Mouse (Mus musculus) forebrain, embryonic 15.5 days (tissue): ENCODE results near the gene Hoxd4. TPM values are rescaled to one million over a fixed set of nuclear protein-coding genes. Genes with fewer than 3 reads are reported as not detected.

Experiments used
- ATAC-seq: fragments of 200-750 bp; cut with Nextera tagmentation; replicated peaks from 2 replicates; pipeline ENCODE4 v1.8.0; 2017; ENCODE audit warnings: mild to moderate bottlenecking, moderate TSS enrichment, moderate library complexity
- H3K27ac ChIP-seq: fragments of 300-500 bp; sonication (generic); replicated peaks from 2 replicates; pipeline ENCODE4 v1.5.1; 2015; ENCODE audit warnings: mild to moderate bottlenecking, inconsistent platforms
- H3K27me3 ChIP-seq: fragments of 300-500 bp; sonication (generic); 2 replicates; pipeline ENCODE4 v1.6.1; 2015; ENCODE audit warnings: inconsistent platforms
- H3K36me3 ChIP-seq: fragments of 300-500 bp; sonication (generic); 2 replicates; pipeline ENCODE4 v1.6.1; 2015; ENCODE audit warnings: mild to moderate bottlenecking, inconsistent platforms
- H3K4me1 ChIP-seq: fragments of 300-500 bp; sonication (generic); 2 replicates; pipeline ENCODE4 v1.6.1; 2015; ENCODE audit warnings: inconsistent platforms
- H3K4me2 ChIP-seq: fragments of 300-500 bp; sonication (generic); replicated peaks from 2 replicates; pipeline ENCODE4 v1.6.1; 2015; ENCODE audit warnings: mild to moderate bottlenecking, inconsistent platforms
- H3K4me3 ChIP-seq: fragments of 300-500 bp; sonication (generic); 2 replicates; pipeline ENCODE4 v1.5.1; 2015; ENCODE audit warnings: mild to moderate bottlenecking, inconsistent platforms
- H3K9ac ChIP-seq: fragments of 300-500 bp; sonication (generic); replicated peaks from 2 replicates; pipeline ENCODE4 v1.6.1; 2015; ENCODE audit warnings: mild to moderate bottlenecking, inconsistent platforms
- H3K9me3 ChIP-seq: fragments of 300-500 bp; sonication (generic); 2 replicates; pipeline ENCODE4 v1.6.1; 2016; ENCODE audit warnings: inconsistent platforms
- WGBS: fragments of 180-500 bp; shearing (Covaris S2); methylation state at CpG from one replicate; pipeline ENCODE4 v1.1.7; 2015; ENCODE audit warnings: mixed read lengths; 5-methylcytosine and 5-hydroxymethylcytosine counted together
- polyA plus RNA-seq: library from polyadenylated mRNA; unstranded; fragments of >200 nt; fragmentation: Nextera tagmentation; extraction: Ambion mirVana; gene quantifications from 2 replicates; pipeline ENCODE4 v1.2.1, GENCODE M21; 2015

Gene Hoxd4
- polyA plus RNA-seq, 1 experiment from 2014 or later, result not detected

- H3K4me3 ChIP-seq, result no peak overlapping the region
- H3K4me2 ChIP-seq, result no peak overlapping the region
- WGBS, result 3% methylated on average over 9 of the region's 9 CpGs
- H3K36me3 ChIP-seq, result no peaks in the 10 kb centered on the region
- H3K27me3 ChIP-seq, result peaks cover 97% of the 10 kb centered on the region
- ATAC-seq, result no peak
- H3K9ac ChIP-seq, result no peak overlapping the region
- no peaks in the 10 kb centered on the region for H3K9me3 ChIP-seq
- H3K27ac ChIP-seq, result no peak overlapping the region
- peaks cover 7% of the 10 kb centered on the region for H3K4me1 ChIP-seq
These were observed 20.2 kb downstream of the Hoxd4 start for GRCm38 (mm10) chr2:74731799-74732512.

- Histone ChIP-seq H3K4me1 (peaks cover 7% of the 10 kb centered on the region), H3K27me3 (peaks cover 97% of the 10 kb centered on the region), H3K9ac (no peak overlapping the region), H3K4me2 (no peak overlapping the region), H3K9me3 (no peaks in the 10 kb centered on the region), H3K36me3 (no peaks in the 10 kb centered on the region), H3K27ac (no peak overlapping the region), H3K4me3 (no peak overlapping the region)
- no peak for ATAC-seq
- 1% methylated on average over 52 of the region's 52 CpGs for WGBS
These were observed 21.0 kb downstream of the Hoxd4 start for GRCm38 (mm10) chr2:74732513-74733316.

- H3K9ac ChIP-seq, result no peak overlapping the region
- H3K4me3 ChIP-seq, result no peak overlapping the region
These were observed 21.6 kb downstream of the Hoxd4 start for GRCm38 (mm10) chr2:74733317-74733661.

GRCm38 (mm10) chr2:74733765-74734164 is 22.0 kb downstream of the Hoxd4 start:
- 0% methylated on average over 6 of the region's 6 CpGs for WGBS
- Histone ChIP-seq H3K27ac (no peak overlapping the region), H3K27me3 (peaks cover 97% of the 10 kb centered on the region), H3K4me2 (no peak overlapping the region), H3K9me3 (no peaks in the 10 kb centered on the region), H3K36me3 (no peaks in the 10 kb centered on the region), H3K4me3 (no peak overlapping the region), H3K4me1 (peaks cover 7% of the 10 kb centered on the region), H3K9ac (no peak overlapping the region)
- ATAC-seq, result no peak

More at GRCm38 (mm10) chr2:74733317-74733661, 21.6 kb downstream of the Hoxd4 start:
- no peak overlapping the region for H3K4me2 ChIP-seq
- H3K36me3 ChIP-seq, result no peaks in the 10 kb centered on the region
- H3K27me3 ChIP-seq, result peaks cover 97% of the 10 kb centered on the region
- H3K9me3 ChIP-seq, result no peaks in the 10 kb centered on the region
- peaks cover 7% of the 10 kb centered on the region for H3K4me1 ChIP-seq
- H3K27ac ChIP-seq, result no peak overlapping the region
- WGBS, result 1% methylated on average over 16 of the region's 16 CpGs
- ATAC-seq, result no peak

GRCm38 (mm10) chr2:74734451-74734850 is 22.7 kb downstream of the Hoxd4 start:
- H3K27me3 ChIP-seq, result peaks cover 97% of the 10 kb centered on the region
- no peaks in the 10 kb centered on the region for H3K9me3 ChIP-seq
- no peak for ATAC-seq
- no peak overlapping the region for H3K4me3 ChIP-seq
- 1% methylated on average over 13 of the region's 13 CpGs for WGBS
- H3K36me3 ChIP-seq, result no peaks in the 10 kb centered on the region
- peaks cover 7% of the 10 kb centered on the region for H3K4me1 ChIP-seq
- H3K9ac ChIP-seq, result no peak overlapping the region
- no peak overlapping the region for H3K4me2 ChIP-seq
- H3K27ac ChIP-seq, result no peak overlapping the region

GRCm38 (mm10) chr2:74734996-74735811 is 23.5 kb downstream of the Hoxd4 start:
- no peak for ATAC-seq
- H3K9me3 ChIP-seq, result no peaks in the 10 kb centered on the region
- no peak overlapping the region for H3K9ac ChIP-seq
- no peaks in the 10 kb centered on the region for H3K36me3 ChIP-seq
- H3K4me3 ChIP-seq, result no peak overlapping the region
- H3K4me1 ChIP-seq, result peaks cover 7% of the 10 kb centered on the region
- WGBS, result under 1% methylated on average over 27 of the region's 27 CpGs
- no peak overlapping the region for H3K4me2 ChIP-seq
- peaks cover 99% of the 10 kb centered on the region for H3K27me3 ChIP-seq
- H3K27ac ChIP-seq, result no peak overlapping the region

GRCm38 (mm10) chr2:74735851-74736687 is 24.3 kb downstream of the Hoxd4 start:
- H3K4me2 ChIP-seq, result no peak overlapping the region
- H3K27ac ChIP-seq, result no peak overlapping the region

GRCm38 (mm10) chr2:74736688-74737577 is 25.2 kb downstream of the Hoxd4 start:
- no peak overlapping the region for H3K4me2 ChIP-seq

More at GRCm38 (mm10) chr2:74735851-74736687, 24.3 kb downstream of the Hoxd4 start:
- Histone ChIP-seq H3K9me3 (no peaks in the 10 kb centered on the region), H3K27me3 (peaks cover 98% of the 10 kb centered on the region), H3K4me1 (peaks cover 7% of the 10 kb centered on the region), H3K36me3 (no peaks in the 10 kb centered on the region), H3K4me3 (no peak overlapping the region), H3K9ac (no peak overlapping the region)
- WGBS, result under 1% methylated on average over 42 of the region's 42 CpGs
- ATAC-seq, result no peak

GRCm38 (mm10) chr2:74737578-74738070 is 25.9 kb downstream of the Hoxd4 start:
- Histone ChIP-seq H3K4me3 (no peak overlapping the region), H3K4me2 (no peak overlapping the region), H3K27me3 (peaks cover 98% of the 10 kb centered on the region), H3K36me3 (no peaks in the 10 kb centered on the region), H3K4me1 (peaks cover 7% of the 10 kb centered on the region), H3K9ac (no peak overlapping the region), H3K27ac (no peak overlapping the region), H3K9me3 (no peaks in the 10 kb centered on the region)
- 1% methylated on average over 7 of the region's 7 CpGs for WGBS
- ATAC-seq, result no peak

More at GRCm38 (mm10) chr2:74736688-74737577, 25.2 kb downstream of the Hoxd4 start:
- H3K27ac ChIP-seq, result no peak overlapping the region
- no peak overlapping the region for H3K9ac ChIP-seq
- no peak for ATAC-seq
- no peaks in the 10 kb centered on the region for H3K36me3 ChIP-seq
- 3% methylated on average over 15 of the region's 15 CpGs for WGBS
- H3K4me3 ChIP-seq, result no peak overlapping the region
- H3K9me3 ChIP-seq, result no peaks in the 10 kb centered on the region
- peaks cover 7% of the 10 kb centered on the region for H3K4me1 ChIP-seq
- peaks cover 97% of the 10 kb centered on the region for H3K27me3 ChIP-seq

GRCm38 (mm10) chr2:74738623-74739475 is 27.1 kb downstream of the Hoxd4 start:
- H3K9ac ChIP-seq, result no peak overlapping the region
- H3K9me3 ChIP-seq, result no peaks in the 10 kb centered on the region
- H3K27me3 ChIP-seq, result peaks cover 97% of the 10 kb centered on the region
- under 1% methylated on average over 20 of the region's 20 CpGs for WGBS
- no peaks in the 10 kb centered on the region for H3K36me3 ChIP-seq
- no peak overlapping the region for H3K4me3 ChIP-seq
- peaks cover 4% of the 10 kb centered on the region; the same call in 1 of the 2 replicates for H3K4me1 ChIP-seq
- no peak overlapping the region for H3K27ac ChIP-seq
- H3K4me2 ChIP-seq, result no peak overlapping the region
- no peak for ATAC-seq
